Mouse (Mus musculus) heart, embryonic 13.5 days (tissue): Measurements from ENCODE around the gene Olfr263. TPM values are rescaled to one million over a fixed set of nuclear protein-coding genes. Genes with fewer than 3 reads are reported as not detected.

Source experiments
- ATAC-seq: fragments of 200-750 bp; cut with Nextera tagmentation; 2 replicates; pipeline ENCODE4 v1.8.0; 2017; ENCODE audit warnings: moderate TSS enrichment; ENCODE audit not compliant: insufficient number of reproducible peaks, low FRiP score, low TSS enrichment; ENCODE audit errors: extremely low read depth
- H3K27ac ChIP-seq: fragments of 300-500 bp; sonication (generic); replicated peaks from 2 replicates; pipeline ENCODE4 v1.5.1; 2015; ENCODE audit warnings: moderate library complexity, mild to moderate bottlenecking, inconsistent platforms
- H3K27me3 ChIP-seq: fragments of 300-500 bp; sonication (generic); replicated peaks from 2 replicates; pipeline ENCODE4 v1.6.1; 2015; ENCODE audit warnings: mild to moderate bottlenecking, inconsistent platforms
- H3K36me3 ChIP-seq: fragments of 300-500 bp; sonication (generic); 2 replicates; pipeline ENCODE4 v1.6.1; 2015; ENCODE audit warnings: mild to moderate bottlenecking, inconsistent platforms
- H3K4me1 ChIP-seq: fragments of 300-500 bp; sonication (generic); 2 replicates; pipeline ENCODE4 v1.6.1; 2015; ENCODE audit warnings: inconsistent platforms
- H3K4me2 ChIP-seq: fragments of 300-500 bp; sonication (generic); 2 replicates; pipeline ENCODE4 v1.6.1; 2015; ENCODE audit warnings: inconsistent platforms, mild to moderate bottlenecking, moderate library complexity
- H3K4me3 ChIP-seq: fragments of 300-500 bp; sonication (generic); 2 replicates; pipeline ENCODE4 v1.5.1; 2015; ENCODE audit warnings: moderate library complexity, mild to moderate bottlenecking, inconsistent platforms
- H3K9ac ChIP-seq: fragments of 300-500 bp; sonication (generic); 2 replicates; pipeline ENCODE4 v1.6.1; 2015; ENCODE audit warnings: inconsistent platforms, mild to moderate bottlenecking, moderate library complexity
- H3K9me3 ChIP-seq: fragments of 300-500 bp; sonication (generic); 2 replicates; pipeline ENCODE4 v1.6.1; 2016; ENCODE audit warnings: inconsistent platforms
- WGBS: fragments of 180-500 bp; shearing (Covaris S2); methylation state at CpG from one replicate; pipeline ENCODE4 v1.1.7; 2015; ENCODE audit warnings: mixed read lengths; 5-methylcytosine and 5-hydroxymethylcytosine counted together
- polyA plus RNA-seq: library from polyadenylated mRNA; unstranded; fragments of >200 nt; fragmentation: Nextera tagmentation; extraction: Ambion mirVana; gene quantifications from 2 replicates; pipeline ENCODE4 v1.2.1, GENCODE M21; 2015

Gene Olfr263
- polyA plus RNA-seq, 1 experiment from 2014 or later = not detected

DNA sequence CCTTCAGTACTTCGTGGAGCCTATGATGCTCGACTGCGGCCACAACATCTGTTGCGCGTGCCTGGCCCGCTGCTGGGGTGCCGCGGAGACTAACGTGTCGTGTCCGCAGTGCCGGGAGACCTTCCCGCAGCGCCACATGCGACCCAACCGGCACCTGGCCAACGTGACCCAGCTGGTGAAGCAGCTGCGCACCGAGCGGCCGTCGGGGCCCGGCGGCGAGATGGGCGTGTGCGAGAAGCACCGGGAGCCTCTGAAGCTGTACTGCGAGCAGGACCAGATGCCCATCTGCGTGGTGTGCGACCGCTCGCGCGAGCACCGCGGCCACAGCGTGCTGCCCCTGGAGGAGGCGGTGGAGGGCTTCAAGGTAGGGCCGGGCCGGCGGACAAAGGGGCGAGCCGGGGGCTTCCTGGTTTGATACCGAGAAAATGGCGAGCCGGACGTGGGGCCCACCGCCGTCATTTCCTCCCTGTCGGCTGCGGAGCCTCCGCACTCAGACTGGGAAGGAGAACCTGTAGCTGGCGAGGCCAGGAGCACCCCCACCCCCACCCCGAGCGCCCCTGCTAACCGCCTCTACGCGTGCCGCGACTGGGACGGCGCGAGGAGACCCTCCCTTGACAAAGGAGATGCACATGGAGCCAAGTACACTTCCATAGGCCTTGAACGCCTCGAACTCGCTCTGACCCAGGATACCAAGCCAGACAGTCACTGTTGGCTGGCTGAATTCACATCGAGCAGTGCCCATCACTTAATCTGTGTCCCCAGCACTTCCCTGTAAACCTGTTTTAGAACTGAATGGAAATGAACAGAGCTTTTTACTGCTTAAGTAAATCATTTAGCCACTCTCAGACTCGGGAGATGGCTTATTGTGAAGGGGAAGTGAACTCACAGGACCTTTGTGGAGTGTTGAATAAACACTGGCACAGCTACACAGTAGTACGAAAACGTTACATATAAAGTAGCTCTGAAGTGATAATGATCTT, 51.4 kb downstream of the Olfr263 start:
- no peaks in the 10 kb centered on the region for H3K27me3 ChIP-seq
- peak overlapping the region; percentile 96 for H3K4me2 ChIP-seq
- H3K4me1 ChIP-seq = peaks cover 47% of the 10 kb centered on the region
- H3K36me3 ChIP-seq = peaks cover 43% of the 10 kb centered on the region
- under 1% methylated on average over 71 of the region's 71 CpGs for WGBS
- no peaks in the 10 kb centered on the region for H3K9me3 ChIP-seq
- ATAC-seq = peak; percentile 47
- H3K9ac ChIP-seq = peak overlapping the region; percentile 88
- peak overlapping the region; percentile 72 for H3K4me3 ChIP-seq
- H3K27ac ChIP-seq = peak overlapping the region; percentile 98

DNA sequence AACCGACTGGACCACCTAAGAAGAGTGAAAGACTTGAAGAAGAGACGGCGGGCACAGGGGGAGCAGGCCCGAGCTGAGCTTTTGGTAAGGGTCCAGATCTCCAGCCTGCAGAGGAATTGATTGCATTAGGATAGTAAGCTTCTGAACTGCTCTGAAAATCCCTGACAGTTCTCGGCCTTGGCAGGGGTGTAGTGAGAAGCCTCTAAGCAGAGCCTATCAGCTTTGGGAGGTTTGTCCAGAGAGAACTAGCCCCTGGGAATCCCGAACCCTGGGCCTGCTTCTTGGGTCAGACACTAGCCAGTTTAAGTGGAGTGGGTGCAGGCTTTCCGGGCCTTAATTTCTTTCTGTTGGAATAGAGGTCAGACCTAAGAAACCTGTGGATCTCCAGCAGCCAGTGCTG, 52.6 kb downstream of the Olfr263 start:
- peaks cover 47% of the 10 kb centered on the region for H3K4me1 ChIP-seq
- ATAC-seq = no peak
- WGBS = 72% methylated on average over 7 of the region's 7 CpGs
- peak overlapping the region; percentile 88 for H3K9ac ChIP-seq
- H3K4me3 ChIP-seq = peak overlapping the region; percentile 72
- H3K27me3 ChIP-seq = no peaks in the 10 kb centered on the region
- H3K27ac ChIP-seq = no peak overlapping the region
- no peaks in the 10 kb centered on the region for H3K9me3 ChIP-seq
- peak overlapping the region; percentile 96 for H3K4me2 ChIP-seq
- H3K36me3 ChIP-seq = peaks cover 55% of the 10 kb centered on the region

DNA sequence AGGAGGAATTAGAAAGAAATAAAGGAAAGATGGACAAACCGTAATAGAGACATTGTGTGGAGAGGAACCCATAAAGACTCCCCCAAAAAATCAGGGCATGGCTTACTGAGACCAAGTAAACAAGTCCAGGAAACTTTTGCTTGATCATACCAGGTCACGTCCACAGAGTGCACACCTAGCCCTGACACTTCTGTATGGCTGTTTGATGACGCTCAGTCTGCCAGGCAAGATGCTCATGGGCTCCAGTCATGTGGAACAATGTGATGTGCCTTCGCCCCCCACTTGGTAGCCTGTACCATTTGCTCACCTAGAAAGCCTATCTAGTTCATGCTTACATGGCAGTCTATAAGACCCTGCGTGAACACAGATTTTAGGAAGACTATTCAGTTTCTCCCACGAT, 53.6 kb downstream of the Olfr263 start:
- ATAC-seq = no peak
- H3K9me3 ChIP-seq = no peaks in the 10 kb centered on the region
- no peaks in the 10 kb centered on the region for H3K27me3 ChIP-seq
- peaks cover 47% of the 10 kb centered on the region for H3K4me1 ChIP-seq
- no peak overlapping the region for H3K27ac ChIP-seq
- H3K4me3 ChIP-seq = no peak overlapping the region
- no peak overlapping the region for H3K9ac ChIP-seq
- H3K36me3 ChIP-seq = peaks cover 65% of the 10 kb centered on the region
- 93% methylated on average over 6 of the region's 6 CpGs for WGBS
- peak overlapping the region; percentile 96; the same call in 1 of the 2 replicates for H3K4me2 ChIP-seq

DNA sequence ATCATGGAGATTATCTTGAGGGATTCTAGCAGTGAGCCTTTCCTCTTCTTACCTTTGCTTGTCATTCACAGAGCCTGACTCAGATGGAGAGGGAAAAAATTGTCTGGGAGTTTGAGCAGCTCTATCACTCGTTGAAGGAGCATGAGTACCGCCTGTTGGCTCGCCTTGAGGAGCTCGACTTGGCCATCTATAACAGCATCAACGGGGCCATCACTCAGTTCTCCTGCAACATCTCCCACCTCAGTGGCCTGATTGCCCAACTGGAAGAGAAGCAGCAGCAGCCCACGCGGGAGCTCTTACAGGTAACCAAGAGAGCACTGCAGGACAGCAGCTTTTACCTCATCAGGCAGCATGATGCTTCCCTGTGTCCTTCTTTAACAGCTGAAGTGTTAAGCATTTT, 54.2 kb downstream of the Olfr263 start:
- Histone ChIP-seq H3K9ac (no peak overlapping the region), H3K27ac (no peak overlapping the region), H3K4me1 (peaks cover 41% of the 10 kb centered on the region), H3K9me3 (no peaks in the 10 kb centered on the region), H3K4me3 (no peak overlapping the region), H3K36me3 (peaks cover 71% of the 10 kb centered on the region), H3K4me2 (no peak overlapping the region), H3K27me3 (no peaks in the 10 kb centered on the region)
- no peak for ATAC-seq
- WGBS = 90% methylated on average over 7 of the region's 7 CpGs

DNA sequence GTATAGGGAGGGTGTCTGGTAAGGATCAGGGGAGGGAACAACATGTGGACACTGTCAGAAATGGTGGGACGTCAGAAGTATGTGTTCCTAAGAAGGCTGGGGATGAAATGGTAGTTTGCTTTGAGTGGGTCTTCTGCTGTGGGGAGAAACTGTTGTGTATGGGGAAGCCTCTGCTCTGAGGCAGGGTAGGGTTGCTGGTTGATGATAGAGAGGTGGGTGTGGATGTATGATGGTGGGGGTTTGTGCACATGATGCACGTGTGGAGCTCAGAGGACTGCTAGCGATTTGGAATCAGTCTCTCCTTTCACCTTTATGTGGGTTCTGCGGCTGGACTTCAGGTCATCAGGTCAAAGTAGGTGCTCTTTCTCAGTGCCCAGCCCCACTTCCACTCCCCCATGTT, 56.1 kb downstream of the Olfr263 start:
- Histone ChIP-seq H3K4me2 (no peak overlapping the region), H3K4me3 (no peak overlapping the region), H3K36me3 (peaks cover 90% of the 10 kb centered on the region), H3K9ac (no peak overlapping the region), H3K27me3 (no peaks in the 10 kb centered on the region), H3K4me1 (peaks cover 36% of the 10 kb centered on the region), H3K9me3 (no peaks in the 10 kb centered on the region), H3K27ac (no peak overlapping the region)
- WGBS = 78% methylated on average over 4 of the region's 4 CpGs
- ATAC-seq = no peak

Other genes starting within 250 kb of the Olfr263 start
- not detected in 2 replicates for gene Olfr1370, start 54.7 kb upstream of the Olfr263 start, polyA plus RNA-seq
- gene Olfr1369-ps1, start 18.2 kb upstream of the Olfr263 start, polyA plus RNA-seq = 0.04 TPM in 1 of 2 replicates, not detected in the other
- not detected in 2 replicates for gene Olfr1368, start 16.2 kb downstream of the Olfr263 start, polyA plus RNA-seq
- gene Trim27, start 49.8 kb downstream of the Olfr263 start, polyA plus RNA-seq = 80.3 and 83.4 TPM in 2 replicates
- gene Gpx5, start 163.1 kb downstream of the Olfr263 start, polyA plus RNA-seq = not detected in 2 replicates
- not detected in 2 replicates for gene Gpx6, start 182.5 kb downstream of the Olfr263 start, polyA plus RNA-seq
- gene Olfr1367, start 217.3 kb downstream of the Olfr263 start, polyA plus RNA-seq = not detected in 2 replicates
- 7.1 and 7.7 TPM in 2 replicates for gene Zscan12, start 233.2 kb downstream of the Olfr263 start, polyA plus RNA-seq